Mouse (Mus musculus) R1 (cell line): ENCODE measurements around the gene Scn2b.

ENCODE experiments used
- DNase-seq: peaks from one replicate; pipeline ENCODE4 v3.0.0-alpha.2; 2018; ENCODE audit warnings: low read depth, low spot score

Scn2b gene

GRCm38 (mm10) chr9:45119954-45120530 is 2.5 kb downstream of the Scn2b start:
- DNase-seq: no peak

- no peak for DNase-seq
These were observed 3.0 kb downstream of the Scn2b start for GRCm38 (mm10) chr9:45120567-45120966.

GRCm38 (mm10) chr9:45121001-45121400 is 3.4 kb downstream of the Scn2b start:
- no peak for DNase-seq

- DNase-seq: peak; percentile 89
These were observed 4.2 kb downstream of the Scn2b start for GRCm38 (mm10) chr9:45121769-45122168.

GRCm38 (mm10) chr9:45122209-45122761 is 4.7 kb downstream of the Scn2b start:
- DNase-seq: peak; percentile 63

- peak; percentile 86 for DNase-seq
These were observed 7.6 kb downstream of the Scn2b start for GRCm38 (mm10) chr9:45125211-45125610.

- no peak for DNase-seq
These were observed 9.4 kb downstream of the Scn2b start for GRCm38 (mm10) chr9:45126941-45127340.

GRCm38 (mm10) chr9:45130119-45130518 is 12.5 kb downstream of the Scn2b start:
- no peak for DNase-seq

GRCm38 (mm10) chr9:45133484-45134310 is 16.1 kb downstream of the Scn2b start:
- peak; percentile 58 for DNase-seq

- no peak for DNase-seq
These were observed 19.0 kb downstream of the Scn2b start for GRCm38 (mm10) chr9:45136442-45137169.

- DNase-seq: peak; percentile 53
These were observed 20.8 kb downstream of the Scn2b start, which contains the start of gene Scn4b for GRCm38 (mm10) chr9:45138191-45139032. Scn4b (plus strand) TSS chr9:45138395.

- DNase-seq: no peak
These were observed 21.5 kb downstream of the Scn2b start for GRCm38 (mm10) chr9:45139082-45139481.

GRCm38 (mm10) chr9:45140945-45141344 is 23.4 kb downstream of the Scn2b start:
- no peak for DNase-seq

- no peak for DNase-seq
These were observed 25.1 kb downstream of the Scn2b start for GRCm38 (mm10) chr9:45142686-45143085.

- peak; percentile 83 for DNase-seq
These were observed 28.1 kb downstream of the Scn2b start for GRCm38 (mm10) chr9:45145533-45146266.

GRCm38 (mm10) chr9:45146267-45146597 is 28.6 kb downstream of the Scn2b start:
- DNase-seq: peak; percentile 64

- no peak for DNase-seq
These were observed 33.4 kb downstream of the Scn2b start for GRCm38 (mm10) chr9:45150933-45151332.

GRCm38 (mm10) chr9:45153361-45153760 is 35.8 kb downstream of the Scn2b start:
- no peak for DNase-seq

- DNase-seq: no peak
These were observed 50.3 kb downstream of the Scn2b start for GRCm38 (mm10) chr9:45167903-45168302.

- DNase-seq: no peak
These were observed 52.6 kb downstream of the Scn2b start for GRCm38 (mm10) chr9:45170150-45170549.
